Mouse (Mus musculus): ENCODE results near the gene Tcf7l1.

- TF ChIP-seq EP300 (IDR thresholded peaks at IDR 0.05; ENCODE audit: low read depth), result no peak
- no peak for TF ChIP-seq CTCF (IDR thresholded peaks at IDR 0.05; ENCODE audit: low read depth)
Observed at GRCm38 (mm10) chr6:72831858-72832257, 42.8 kb upstream of the Tcf7l1 start.
